Mouse (Mus musculus) left cerebral cortex, adult 8-10 months (tissue): ENCODE data around the gene Kdm5d. TPM values are rescaled to one million over a fixed set of nuclear protein-coding genes. Genes with fewer than 3 reads are reported as not detected.

Source experiments
- DNase-seq, 2 experiments: peaks; one replicate each; pipeline ENCODE4 v3.0.0; 2022; ENCODE audit warnings: low spot score in 2 of 2
- microRNA-seq, 2 experiments: library from miRNA; unstranded; fragments of <30 nt; microRNA quantifications; one replicate each; pipeline ENCODE4 v1.2.0; 2022
- total RNA-seq, 4 experiments: library from RNA; stranded (reverse); gene quantifications; 2 replicates each; pipeline ENCODE4 v1.2.4; 2022

Gene Kdm5d
- 10 to 100 TPM in 2 of 4 experiments, not detected in 2; 16.8 to 17.0 TPM for total RNA-seq

DNA sequence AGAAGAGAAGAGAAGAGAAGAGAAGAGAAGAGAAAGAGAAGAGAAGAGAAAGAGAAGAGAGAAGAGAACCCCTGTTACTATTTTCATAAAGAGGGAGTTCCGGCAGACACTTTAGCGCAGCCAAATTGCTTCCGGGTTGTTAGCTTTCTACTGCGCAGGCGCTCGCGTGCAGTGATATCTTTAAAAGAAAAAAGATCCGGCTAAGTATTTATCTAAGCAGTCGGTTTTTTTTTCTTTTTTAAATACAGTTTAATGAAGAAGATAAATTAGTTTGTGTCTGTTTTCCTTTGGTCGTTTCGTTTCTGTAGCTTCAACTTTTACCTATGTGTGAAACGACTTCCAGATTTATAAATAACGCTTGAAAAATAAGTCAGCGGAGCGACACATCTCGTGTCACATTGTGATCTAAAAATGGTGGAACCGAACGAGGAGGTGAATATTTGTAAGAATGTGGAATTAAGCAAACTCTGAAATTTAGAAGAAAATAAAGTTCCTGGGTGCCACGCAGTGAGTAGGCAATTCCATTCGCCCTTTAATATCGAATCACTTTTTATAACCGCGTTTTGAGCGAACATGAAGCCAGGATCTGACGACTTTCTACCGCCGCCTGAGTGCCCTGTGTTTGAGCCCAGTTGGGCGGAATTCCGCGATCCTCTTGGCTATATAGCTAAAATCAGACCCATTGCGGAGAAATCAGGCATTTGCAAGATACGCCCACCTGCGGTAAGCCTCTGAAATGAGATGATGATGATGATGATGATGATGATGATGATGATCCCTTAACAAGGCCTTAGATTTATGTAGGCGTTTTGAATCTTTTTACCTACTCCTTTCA is at the start of gene Kdm5d:
Gene Kdm5d (plus strand): TSS at position 396 of the 835 bp plus-strand sequence.
- DNase-seq, result no peak

DNA sequence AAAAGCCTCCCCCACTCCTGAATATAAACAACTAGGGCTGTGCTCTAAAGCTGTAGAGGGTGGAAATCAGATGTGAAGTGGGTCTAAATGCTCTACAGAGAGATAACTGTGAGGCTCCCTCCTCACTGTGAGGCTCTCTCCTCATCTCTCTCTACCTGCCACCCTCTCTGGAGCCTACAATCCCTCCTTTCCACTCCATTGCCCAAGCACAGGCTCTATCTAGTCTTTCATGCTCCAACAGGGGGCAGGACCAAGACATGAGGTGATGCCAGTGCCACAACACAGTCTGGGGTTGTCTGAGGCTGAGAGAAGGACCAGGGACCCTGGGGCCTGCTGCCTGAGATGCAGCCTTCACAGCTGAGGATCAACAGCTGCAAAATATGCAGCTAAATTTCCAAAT is 25.2 kb upstream of the Kdm5d start:
- no peak for DNase-seq

DNA sequence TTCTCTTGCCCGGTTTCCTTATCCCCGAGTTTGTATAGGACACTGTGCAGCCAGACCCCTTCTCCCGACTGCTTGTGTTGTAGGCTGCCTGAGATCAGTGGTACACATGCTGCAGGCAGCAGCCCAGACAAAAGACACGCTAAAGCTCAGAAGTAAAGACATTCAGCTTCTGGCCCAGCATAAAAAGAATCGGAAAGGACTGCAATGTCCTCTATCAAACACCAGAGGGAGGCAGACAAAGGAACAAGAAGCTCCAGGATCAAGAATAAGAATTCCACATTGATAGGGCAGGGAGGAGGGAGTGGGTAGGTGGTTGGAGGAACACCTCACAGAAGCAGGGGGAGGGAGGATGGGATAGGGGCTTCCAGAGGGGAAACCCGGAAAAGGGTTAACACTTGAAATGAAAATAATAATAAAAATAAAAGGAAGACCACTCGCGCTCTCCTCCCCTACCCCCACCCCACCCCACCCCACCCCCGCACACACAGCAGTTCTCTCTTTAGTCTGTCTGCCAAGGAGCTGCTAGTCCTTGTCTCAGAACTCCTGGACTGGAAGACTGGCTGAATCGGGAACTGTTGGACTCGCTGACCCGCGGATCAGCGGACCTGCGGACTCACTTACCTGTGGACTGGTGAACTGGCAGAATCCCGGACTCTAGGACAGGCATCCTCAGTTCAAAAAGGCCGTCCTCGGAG is 24.6 kb upstream of the Kdm5d start:
- no peak for DNase-seq

Small RNA genes within 50 kb of the gene (microRNA-seq; reads per million reads assigned to microRNA genes)
- 0 reads per million in 2 experiments for gene Gm47281

Other genes starting within 250 kb of the Kdm5d start
- not detected for gene Zfy1, start 100.4 kb upstream of the Kdm5d start, total RNA-seq
- gene Uba1y, start 79.1 kb upstream of the Kdm5d start, total RNA-seq, result under 1 TPM in 1 of 4 experiments, not detected in 3; 0.11 TPM
- 10 to 100 TPM in 2 of 4 experiments, not detected in 2; 52.2 to 55.8 TPM for gene Eif2s3y, start 112.8 kb downstream of the Kdm5d start, total RNA-seq